Mouse (Mus musculus): ENCODE data around the gene Gm28230.

The Gm28230 gene

DNA sequence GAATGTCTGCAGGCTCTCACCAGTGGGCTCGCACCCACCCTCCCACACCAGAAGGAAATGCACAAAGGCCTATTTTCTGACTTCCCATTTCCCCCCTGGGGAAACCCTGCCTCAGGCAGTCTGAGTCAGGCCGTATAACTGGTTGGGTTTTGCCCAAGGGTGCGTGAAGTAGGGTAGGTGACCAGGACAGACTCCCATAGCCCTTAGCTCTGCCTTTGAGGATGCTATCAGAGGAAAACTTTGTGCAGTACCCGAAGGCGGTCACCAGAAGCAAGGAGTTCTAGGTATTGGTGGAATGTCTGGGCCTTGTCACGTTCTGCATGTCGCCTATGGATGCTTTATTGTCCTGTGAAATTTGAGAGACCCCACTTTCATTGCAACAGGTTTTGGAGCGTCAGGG, 3.6 kb upstream of the Gm28230 start:
- no peak for DNase-seq (ENCODE audit: low spot score in 2 of 2)

- no peak for DNase-seq (ENCODE audit: low spot score in 2 of 2)
Measured at GRCm38 (mm10) chr2:74724244-74725015, 2.1 kb upstream of the Gm28230 start.

DNA sequence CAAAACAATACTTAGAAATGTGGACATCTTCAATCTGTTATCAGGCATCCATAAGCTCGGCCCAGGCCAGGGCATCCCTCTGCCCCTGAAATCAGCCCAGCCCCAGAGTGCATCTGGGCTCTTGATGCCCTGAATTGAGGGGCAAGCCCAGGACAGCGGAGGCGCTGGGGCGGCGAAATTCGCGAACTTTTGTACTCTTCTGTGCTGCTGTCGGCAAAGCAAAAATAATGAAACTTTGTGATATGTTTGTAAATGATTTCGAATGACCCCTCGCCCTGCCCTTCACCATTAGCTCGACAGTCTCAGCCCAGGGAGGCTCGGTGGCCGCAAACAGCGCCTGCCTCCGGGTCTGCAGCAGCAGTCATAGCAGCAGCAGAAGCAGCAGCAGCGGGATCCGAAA, 1.4 kb upstream of the Gm28230 start:
- DNase-seq (ENCODE audit: low spot score in 2 of 2): no peak

DNA sequence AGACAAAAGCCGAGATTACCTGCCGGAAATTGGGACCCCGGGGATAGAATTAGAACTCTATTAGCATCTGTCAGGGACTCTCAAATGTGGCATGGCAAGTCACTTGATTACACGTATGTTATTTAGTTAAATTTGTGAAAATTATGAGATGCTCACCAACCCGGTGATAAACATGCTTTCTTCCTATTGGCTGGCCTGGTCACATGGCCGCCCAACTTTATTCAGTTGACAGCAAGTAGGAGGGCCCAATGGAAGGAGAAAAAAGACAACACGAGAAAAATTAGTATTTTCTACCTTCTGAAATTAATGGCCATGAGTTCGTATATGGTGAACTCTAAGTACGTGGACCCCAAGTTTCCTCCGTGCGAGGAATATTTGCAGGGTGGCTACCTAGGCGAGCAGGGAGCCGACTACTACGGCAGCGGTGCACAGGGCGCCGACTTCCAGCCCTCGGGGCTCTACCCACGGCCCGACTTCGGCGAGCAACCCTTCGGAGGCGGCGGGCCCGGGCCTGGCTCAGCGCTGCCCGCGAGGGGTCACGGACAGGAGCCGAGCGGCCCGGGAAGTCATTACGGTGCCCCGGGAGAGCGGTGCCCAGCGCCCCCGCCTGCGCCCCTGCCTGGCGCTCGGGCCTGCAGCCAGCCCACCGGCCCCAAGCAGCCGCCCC, 578 bp downstream of the Gm28230 start:
- no peak for DNase-seq (ENCODE audit: low spot score in 2 of 2)

DNA sequence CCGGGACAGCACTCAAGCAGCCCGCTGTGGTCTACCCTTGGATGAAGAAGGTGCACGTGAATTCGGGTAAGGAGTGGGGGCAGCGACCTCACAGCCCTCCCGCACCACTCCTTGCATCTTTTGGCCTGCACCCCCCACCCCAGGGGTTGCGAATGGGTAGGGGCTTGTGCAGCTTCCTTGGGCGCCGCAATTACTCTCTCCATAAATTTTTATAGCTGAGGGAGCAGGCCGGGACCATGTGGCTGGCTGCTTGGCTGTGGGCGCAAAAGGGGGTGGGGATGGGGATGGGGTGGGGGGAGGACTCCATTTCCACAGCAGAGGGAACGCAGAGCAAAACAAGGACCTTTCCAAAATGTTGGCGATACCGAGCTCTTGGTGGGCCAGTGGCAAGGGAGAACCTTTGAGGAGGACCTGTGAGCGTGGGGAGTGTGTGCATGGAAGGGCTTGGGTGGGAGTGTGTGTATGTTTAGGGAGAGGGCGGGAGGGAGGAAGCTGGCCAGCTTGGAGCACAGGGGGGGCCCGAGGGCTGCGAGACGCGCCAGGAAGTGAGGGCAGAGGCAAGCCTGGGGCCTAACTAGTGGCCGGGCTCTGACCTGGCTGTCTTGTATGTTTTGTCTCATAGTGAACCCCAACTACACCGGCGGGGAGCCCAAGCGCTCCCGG, 1.2 kb downstream of the Gm28230 start:
- no peak for DNase-seq (ENCODE audit: low spot score in 2 of 2)

- DNase-seq (ENCODE audit: low spot score in 2 of 2): no peak
Measured at GRCm38 (mm10) chr2:74728303-74728680, 1.8 kb downstream of the Gm28230 start.

DNA sequence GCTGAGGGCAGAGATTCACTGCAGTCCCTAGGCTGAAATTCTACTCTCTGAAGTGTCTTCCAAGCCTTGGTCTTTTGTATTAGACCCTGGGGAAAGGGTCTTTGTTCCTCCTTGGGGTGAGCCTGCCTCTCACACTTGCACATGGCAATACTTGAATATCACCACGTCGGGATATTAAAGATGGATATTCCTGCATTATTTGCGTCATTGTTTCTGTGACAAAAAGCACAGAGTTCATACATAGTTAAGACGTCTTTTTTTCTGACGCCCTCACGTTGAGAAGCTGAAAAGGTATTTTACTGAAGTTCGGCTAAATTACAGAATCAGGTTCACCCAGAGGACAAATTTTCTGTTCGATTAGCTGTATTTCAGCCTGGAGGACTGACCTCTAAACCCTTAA, 3.8 kb downstream of the Gm28230 start:
- no peak for DNase-seq (ENCODE audit: low spot score in 2 of 2)

DNA sequence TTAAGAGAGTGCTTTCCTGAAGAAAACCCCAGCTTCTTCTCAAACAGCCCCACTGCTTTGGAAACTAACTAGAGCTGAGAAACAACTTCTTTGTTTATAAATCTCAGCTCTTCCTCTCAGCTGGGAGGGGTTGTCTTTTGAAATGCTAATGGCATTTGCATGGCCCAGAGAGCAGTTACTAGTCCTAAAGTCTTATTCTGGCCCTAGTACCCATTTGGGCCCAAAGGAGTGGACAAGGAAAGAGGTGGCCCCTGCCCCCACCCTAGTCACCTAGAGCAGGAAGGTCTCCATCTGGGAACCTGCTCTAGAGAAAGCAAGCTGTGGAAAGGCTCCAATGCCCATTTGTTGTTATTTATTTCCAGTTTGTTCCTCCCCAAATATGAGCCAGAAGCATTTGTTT, 4.5 kb downstream of the Gm28230 start:
- DNase-seq (ENCODE audit: low spot score in 2 of 2): no peak

GRCm38 (mm10) chr2:74731799-74732512, 5.4 kb downstream of the Gm28230 start:
- DNase-seq (ENCODE audit: low spot score in 2 of 2): no peak

DNA sequence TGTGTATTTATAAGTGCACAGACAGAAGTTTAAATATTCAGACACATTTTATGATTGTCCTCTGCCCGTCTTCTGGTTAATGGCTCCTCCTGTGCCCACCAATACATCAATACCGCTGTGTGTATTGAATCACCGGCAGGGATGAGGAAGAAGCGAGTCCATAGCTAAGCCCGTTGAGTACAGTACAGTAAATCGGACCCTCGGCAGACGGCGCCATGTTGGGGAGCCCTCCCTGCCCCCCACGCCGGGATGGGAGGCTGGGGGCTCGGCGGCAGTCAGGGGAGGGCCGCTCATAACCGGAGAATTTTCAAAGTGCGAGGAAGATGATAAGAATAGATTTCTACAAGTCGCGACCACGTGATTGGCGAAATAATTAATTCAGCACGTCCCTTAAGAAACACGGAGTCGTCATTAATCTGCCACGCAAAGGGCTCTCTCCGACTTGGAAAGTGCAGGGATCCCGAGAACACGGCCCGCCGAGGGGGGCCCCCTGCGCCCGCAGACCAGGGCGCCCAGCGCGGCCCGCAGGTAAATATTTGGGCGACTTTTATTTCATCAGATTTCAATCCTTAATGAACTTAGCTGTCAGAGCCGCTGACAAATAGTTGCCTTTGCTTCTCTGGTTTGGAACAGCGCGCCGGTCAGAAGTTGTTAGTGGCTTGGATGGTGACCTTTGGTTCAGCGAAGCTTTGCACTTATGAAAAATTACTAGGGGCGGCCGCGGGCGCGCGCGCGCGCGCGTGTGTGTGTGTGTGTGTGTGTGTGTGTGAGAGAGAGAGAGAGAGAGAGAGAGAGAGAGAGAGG, 6.2 kb downstream of the Gm28230 start:
- DNase-seq (ENCODE audit: low spot score in 2 of 2): no peak

DNA sequence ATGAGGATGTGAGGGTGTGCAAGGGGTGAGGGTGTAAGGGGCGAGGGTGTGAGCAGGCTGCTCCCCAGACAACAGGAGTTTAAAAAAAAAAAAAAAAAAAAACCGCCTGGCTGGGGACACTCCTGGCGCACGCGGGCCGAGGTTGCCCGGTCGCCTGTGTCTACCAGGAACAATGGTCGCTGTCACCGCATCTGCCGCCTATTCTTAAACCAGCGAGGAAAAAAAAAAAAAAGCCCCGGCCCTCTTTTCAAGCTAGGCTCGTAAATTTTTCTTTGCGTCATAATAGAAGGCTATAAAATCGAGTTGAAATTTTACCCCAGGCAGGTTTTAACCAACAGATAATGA, 6.8 kb downstream of the Gm28230 start:
- DNase-seq (ENCODE audit: low spot score in 2 of 2): no peak

DNA sequence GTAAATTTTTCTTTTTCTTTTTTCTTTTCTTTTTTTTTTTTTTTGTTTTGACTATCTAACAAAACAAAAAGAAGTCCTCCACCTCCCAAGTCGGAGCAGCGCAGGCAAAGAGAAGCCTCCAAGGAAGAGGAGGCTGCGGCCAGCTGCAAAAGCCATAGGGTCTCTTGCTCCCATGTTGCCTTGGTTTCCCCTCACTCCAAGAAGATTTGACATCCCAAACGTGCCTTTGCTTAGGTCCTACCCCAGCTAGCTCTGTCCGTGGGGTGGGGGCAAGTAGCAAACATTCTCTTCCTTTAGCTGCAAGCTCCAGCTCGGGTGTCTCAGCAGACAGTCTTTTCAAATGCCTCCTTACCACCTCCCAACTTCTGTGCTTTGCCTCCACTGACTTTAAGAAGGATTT, 7.2 kb downstream of the Gm28230 start:
- no peak for DNase-seq (ENCODE audit: low spot score in 2 of 2)

GRCm38 (mm10) chr2:74734451-74734850, 7.9 kb downstream of the Gm28230 start:
- no peak for DNase-seq (ENCODE audit: low spot score in 2 of 2)

- DNase-seq (ENCODE audit: low spot score in 2 of 2): no peak
Measured at GRCm38 (mm10) chr2:74734996-74735811, 8.7 kb downstream of the Gm28230 start.

DNA sequence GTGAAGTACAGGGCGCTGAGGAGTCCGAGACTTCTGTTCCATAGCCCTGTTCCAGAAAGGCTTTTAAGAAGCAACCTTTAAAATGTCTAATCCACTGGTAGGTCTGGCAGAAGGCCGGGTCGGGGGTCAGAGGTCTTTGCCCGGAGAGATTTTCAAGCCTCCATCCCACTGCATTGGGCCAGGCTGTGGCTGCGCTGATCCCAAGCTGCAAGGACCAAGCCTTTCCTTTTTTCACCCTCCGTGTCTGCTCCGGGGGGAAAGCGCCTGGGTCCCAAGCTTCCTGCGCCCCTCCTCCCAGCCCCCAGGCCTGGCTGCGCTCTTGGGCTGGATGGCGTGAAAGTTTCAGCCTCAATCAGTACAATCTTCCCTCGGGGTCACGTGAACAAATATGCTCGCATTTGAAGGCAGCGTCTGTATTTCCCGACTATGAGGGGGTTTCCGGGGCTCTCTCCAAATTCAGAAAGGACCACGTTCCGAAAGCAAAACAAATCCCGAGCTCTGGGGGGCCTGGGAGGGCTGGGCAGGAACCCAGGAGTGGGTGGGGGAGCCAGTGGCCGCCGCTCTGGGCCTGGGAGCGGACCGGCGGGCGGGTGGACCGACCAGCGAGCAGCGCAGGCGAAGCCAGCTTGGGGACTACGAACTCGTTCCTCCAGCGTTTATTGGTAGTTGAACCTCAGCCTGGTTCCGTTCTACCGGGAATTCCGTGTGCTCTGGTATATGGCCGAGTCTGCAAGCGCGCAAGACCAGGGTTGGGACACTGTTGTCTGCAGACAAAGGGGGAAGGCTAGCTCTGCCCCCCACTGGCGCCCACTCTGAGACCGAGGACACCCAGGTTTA, 9.5 kb downstream of the Gm28230 start:
- no peak for DNase-seq (ENCODE audit: low spot score in 2 of 2)

- no peak for DNase-seq (ENCODE audit: low spot score in 2 of 2)
Measured at GRCm38 (mm10) chr2:74736688-74737577, 10.4 kb downstream of the Gm28230 start.

GRCm38 (mm10) chr2:74737578-74738070, 11.1 kb downstream of the Gm28230 start:
- no peak for DNase-seq (ENCODE audit: low spot score in 2 of 2)

GRCm38 (mm10) chr2:74738623-74739475, 12.3 kb downstream of the Gm28230 start:
- no peak for DNase-seq (ENCODE audit: low spot score in 2 of 2)
